In the genomic region with DNA sequence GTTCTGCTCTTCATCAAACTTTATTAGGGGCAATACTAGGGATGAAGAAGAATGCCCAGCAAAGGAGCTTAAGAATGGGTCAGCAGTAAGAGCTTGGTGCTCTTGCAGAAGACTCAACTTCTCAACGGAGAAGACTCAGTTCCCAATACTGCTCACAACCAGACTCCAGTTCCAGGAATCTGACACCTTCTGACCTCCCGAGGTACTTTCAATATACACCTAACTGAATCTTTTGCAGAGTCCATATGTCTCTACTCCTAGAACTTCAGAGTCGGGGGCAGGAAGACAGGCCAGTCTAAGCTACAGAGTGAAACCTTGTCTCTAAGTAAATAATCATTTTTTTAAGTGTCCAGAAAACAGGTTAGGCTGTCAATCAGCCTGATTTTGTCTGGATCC, we compare ENCODE assay signal across 10 mouse cellular contexts. TPM values are rescaled to one million over a fixed set of nuclear protein-coding genes. Genes with fewer than 3 reads are reported as not detected.
DNase-seq lines count a peak whose midpoint lies in the region; ATAC-seq and TF ChIP-seq lines count a peak whose summit lies in the region.
"Had no signal": no experiment of that assay in that cellular context is flagged by ENCODE, and none has a peak within 500 bp of the region (broad histone marks: within the 10 kb centered on the region; RNA-seq: fewer than 3 reads in every experiment).

No protein-coding gene starts in this region.

- peak overlapping the region; percentile 85 for H3K4me3 ChIP-seq in heart, embryonic 10.5 days
- peak overlapping the region; percentile 85 for H3K4me3 ChIP-seq in E14TG2a.4 (replicated peaks; ENCODE audit: low read length)
- peak overlapping the region; percentile 76 for H3K4me3 ChIP-seq in hindbrain, embryonic 11.5 days (ENCODE audit: low read depth, low read length)
- H3K4me3 ChIP-seq in midbrain, embryonic 11.5 days (ENCODE audit: low read depth, low read length), result peak overlapping the region; percentile 78
- H3K4me3 ChIP-seq in thymus, adult 2 months (ENCODE audit: control insufficient read depth, insufficient read depth, low read length), result no peak overlapping the region

- no peak for DNase-seq in heart, embryonic 10.5 days (ENCODE audit: low spot score)
- no peak for DNase-seq in heart, postnatal 36 days
- peak; percentile 24 for DNase-seq in hindbrain, embryonic 11.5 days (ENCODE audit: low spot score)
- DNase-seq in midbrain, embryonic 11.5 days (ENCODE audit: low spot score, missing footprints), result peak; percentile 90
- DNase-seq in thymus, adult 2 months, result no peak
- no peak for DNase-seq in right cerebral cortex, postnatal 10 days (ENCODE audit: low spot score in 2 of 2)
- DNase-seq in right cerebral cortex, postnatal 36 days (ENCODE audit: low spot score in 2 of 2), result no peak

- peak overlapping the region; percentile 67 for H3K4me2 ChIP-seq in hindbrain, embryonic 11.5 days (replicated peaks; ENCODE audit: low read depth, low read length)
- H3K4me2 ChIP-seq in midbrain, embryonic 11.5 days, result peak overlapping the region; percentile 54

- peak overlapping the region; percentile 97 for H3K27ac ChIP-seq in heart, embryonic 10.5 days
- no peak overlapping the region for H3K27ac ChIP-seq in hindbrain, embryonic 11.5 days (ENCODE audit: low read depth, low read length)
- H3K27ac ChIP-seq in midbrain, embryonic 11.5 days (ENCODE audit: low read depth, low read length), result no peak overlapping the region
- H3K27ac ChIP-seq in thymus, adult 2 months (ENCODE audit: control insufficient read depth, insufficient read depth, low read length), result no peak overlapping the region

- H3K9me3 ChIP-seq in heart, embryonic 10.5 days, result no peaks in the 10 kb centered on the region
- peaks cover 16% of the 10 kb centered on the region for H3K9me3 ChIP-seq in E14TG2a.4 (ENCODE audit: low read length)
- H3K9me3 ChIP-seq in hindbrain, embryonic 11.5 days (ENCODE audit: control insufficient read depth, low read length), result no peaks in the 10 kb centered on the region
- H3K9me3 ChIP-seq in midbrain, embryonic 11.5 days (ENCODE audit: control insufficient read depth, low read length), result peaks cover under 1% of the 10 kb centered on the region; the same call in 1 of the 2 replicates

- H3K36me3 ChIP-seq in heart, embryonic 10.5 days, result peaks cover 12% of the 10 kb centered on the region
- peaks cover 22% of the 10 kb centered on the region for H3K36me3 ChIP-seq in E14TG2a.4 (ENCODE audit: insufficient read depth, low read length)
- no peaks in the 10 kb centered on the region for H3K36me3 ChIP-seq in hindbrain, embryonic 11.5 days (ENCODE audit: control insufficient read depth, insufficient read depth, low read length)
- H3K36me3 ChIP-seq in midbrain, embryonic 11.5 days (ENCODE audit: control insufficient read depth, insufficient read depth, low read length), result no peaks in the 10 kb centered on the region
- H3K36me3 ChIP-seq in thymus, adult 2 months (ENCODE audit: control insufficient read depth, insufficient read depth, low read length), result no peaks in the 10 kb centered on the region

- no peak for TF ChIP-seq POLR2A in thymus, adult 2 months (IDR thresholded peaks at IDR 0.05; ENCODE audit: control insufficient read depth, extremely low read depth, insufficient read depth, low read length, poor library complexity)

- H3K4me1 ChIP-seq in heart, embryonic 10.5 days, result peaks cover 24% of the 10 kb centered on the region
- peaks cover 42% of the 10 kb centered on the region for H3K4me1 ChIP-seq in E14TG2a.4 (replicated peaks; ENCODE audit: low read depth, low read length)
- H3K4me1 ChIP-seq in hindbrain, embryonic 11.5 days (replicated peaks; ENCODE audit: control insufficient read depth, insufficient read depth, low read length), result no peaks in the 10 kb centered on the region
- peaks cover 10% of the 10 kb centered on the region for H3K4me1 ChIP-seq in midbrain, embryonic 11.5 days (ENCODE audit: control insufficient read depth, insufficient read depth, low read length)
- H3K4me1 ChIP-seq in thymus, adult 2 months (replicated peaks; ENCODE audit: control insufficient read depth, insufficient read depth, low read length), result peaks cover 6% of the 10 kb centered on the region; the same call in 1 of the 2 replicates

- intact Hi-C loops in heart, postnatal 36 days (cut with DNase I), result loop anchor here (2.0 to 5.0 kb wide), 2 partner anchors 37 to 65 kb away; partner anchors contain the start of genes Pdcd2l and Uba2

- ATAC-seq in hindbrain, embryonic 11.5 days (ENCODE audit: low FRiP score), result peak; percentile 20
- peak; percentile 7; the same call in 1 of the 2 replicates for ATAC-seq in midbrain, embryonic 11.5 days (ENCODE audit: low FRiP score)

- 14% methylated on average over 3 of the region's 3 CpGs for WGBS in heart, embryonic 10.5 days
- 22% methylated on average over 3 of the region's 3 CpGs for WGBS in hindbrain, embryonic 11.5 days
- WGBS in midbrain, embryonic 11.5 days, result 21% methylated on average over 3 of the region's 3 CpGs
- WGBS in thymus, adult 2 months, result 27% methylated on average over 3 of the region's 3 CpGs

- H3K27me3 ChIP-seq in heart, embryonic 10.5 days (ENCODE audit: insufficient read depth, poor library complexity, severe bottlenecking), result no peaks in the 10 kb centered on the region
- H3K27me3 ChIP-seq in E14TG2a.4 (ENCODE audit: insufficient read depth, low read length), result no peaks in the 10 kb centered on the region
- no peaks in the 10 kb centered on the region for H3K27me3 ChIP-seq in hindbrain, embryonic 11.5 days (ENCODE audit: control insufficient read depth, insufficient read depth, low read length)
- H3K27me3 ChIP-seq in midbrain, embryonic 11.5 days (ENCODE audit: control insufficient read depth, insufficient read depth, low read length), result no peaks in the 10 kb centered on the region
- peaks cover 2% of the 10 kb centered on the region for H3K27me3 ChIP-seq in thymus, adult 2 months (ENCODE audit: control insufficient read depth, insufficient read depth, low read length)

- no peak for TF ChIP-seq CTCF in E14TG2a.4 (conservative IDR thresholded peaks at IDR 0.05; ENCODE audit: low read length)
- no peak for TF ChIP-seq CTCF in thymus, adult 2 months (IDR thresholded peaks at IDR 0.05; ENCODE audit: borderline replicate concordance, control insufficient read depth, extremely low read depth, insufficient read depth, low read length, poor library complexity)

- peak overlapping the region; percentile 83 for H3K9ac ChIP-seq in hindbrain, embryonic 11.5 days (ENCODE audit: low read depth, low read length)
- H3K9ac ChIP-seq in midbrain, embryonic 11.5 days (ENCODE audit: low read length), result peak overlapping the region; percentile 77; the same call in 1 of the 2 replicates

RNA-seq across cellular contexts. Expression of gene Wtip, which starts 1.1 kb away (rescaled TPM):
- polyA plus RNA-seq in heart, embryonic 10.5 days (2016; fragmentation: Nextera tagmentation; extraction: Ambion mirVana), result 4.7 and 6.6 TPM in 2 replicates
- 10 to 100 TPM in 1 of 2 experiments, 1 to 10 TPM in 1; 8.6 to 10.3 TPM for total RNA-seq in heart, postnatal 36 days (2021)
- 4.0 TPM in 2 replicates for polyA plus RNA-seq in hindbrain, embryonic 11.5 days (2014; fragmentation: Nextera tagmentation; extraction: Ambion mirVana)
- 2.7 and 2.9 TPM in 2 replicates for polyA plus RNA-seq in midbrain, embryonic 11.5 days (2014; fragmentation: Nextera tagmentation; extraction: Ambion mirVana)
- polyA plus RNA-seq in thymus, adult 2 months (2012; rRNA removed), result 5.0 and 5.8 TPM in 2 replicates

RNA-seq across cellular contexts. Expression of gene Scgb1b30, which starts 36.7 kb away (rescaled TPM):
- polyA plus RNA-seq in heart, embryonic 10.5 days (2016; fragmentation: Nextera tagmentation; extraction: Ambion mirVana), result not detected in 2 replicates
- not detected for total RNA-seq in heart, postnatal 36 days (2021)
- polyA plus RNA-seq in hindbrain, embryonic 11.5 days (2014; fragmentation: Nextera tagmentation; extraction: Ambion mirVana), result not detected in 2 replicates
- not detected in 2 replicates for polyA plus RNA-seq in midbrain, embryonic 11.5 days (2014; fragmentation: Nextera tagmentation; extraction: Ambion mirVana)
- polyA plus RNA-seq in thymus, adult 2 months (2012; rRNA removed), result not detected in 2 replicates
- polyA plus RNA-seq: large intestine, adult 2 months; testis, adult 2 months had no signal

RNA-seq across cellular contexts. Expression of gene Uba2, which starts 37.4 kb away (rescaled TPM):
- 154 and 197 TPM in 2 replicates for polyA plus RNA-seq in heart, embryonic 10.5 days (2016; fragmentation: Nextera tagmentation; extraction: Ambion mirVana)
- 10 to 100 TPM; 32.9 to 35.1 TPM for total RNA-seq in heart, postnatal 36 days (2021)
- 256 and 268 TPM in 2 replicates for polyA plus RNA-seq in hindbrain, embryonic 11.5 days (2014; fragmentation: Nextera tagmentation; extraction: Ambion mirVana)
- polyA plus RNA-seq in midbrain, embryonic 11.5 days (2014; fragmentation: Nextera tagmentation; extraction: Ambion mirVana), result 273 and 283 TPM in 2 replicates
- 81.6 and 93.9 TPM in 2 replicates for polyA plus RNA-seq in thymus, adult 2 months (2012; rRNA removed)

Comparison
In these comparisons a context has a peak if more than half of its experiments do, and no peak if none do; other contexts are left out.
1. DNase-seq: peak in hindbrain, embryonic 11.5 days (single experiment) and midbrain, embryonic 11.5 days (single experiment); none in heart, embryonic 10.5 days (single experiment), heart, postnatal 36 days (0 of 2), thymus, adult 2 months (single experiment), right cerebral cortex, postnatal 10 days (0 of 2) and right cerebral cortex, postnatal 36 days (0 of 2).